Mouse (Mus musculus): ENCODE results near the gene Vmn2r6. TPM values are rescaled to one million over a fixed set of nuclear protein-coding genes. Genes with fewer than 3 reads are reported as not detected.
"Not testable (repeated sequence)": the region's sequence is repeated elsewhere in the genome, so short reads cannot be mapped to it uniquely, and the experiment has no call there.

The Vmn2r6 gene
- not detected in 2 replicates for polyA plus RNA-seq (2016; fragmentation: Nextera tagmentation; extraction: Ambion mirVana)

GRCm38 (mm10) chr3:64565730-64566129 is at the start of gene Vmn2r6:
Gene Vmn2r6 (minus strand): TSS chr3:64565830.
- not testable (repeated sequence) for H3K36me3 ChIP-seq (replicated peaks); H3K4me3 ChIP-seq; DNase-seq (ENCODE audit: low spot score); H3K9me3 ChIP-seq; H3K27me3 ChIP-seq (replicated peaks; ENCODE audit: low read depth, poor library complexity, severe bottlenecking); H3K27ac ChIP-seq (replicated peaks); H3K4me1 ChIP-seq
- WGBS: 91% methylated on average over 2 of the region's 2 CpGs

- Histone ChIP-seq H3K27ac (replicated peaks) (no peak overlapping the region), H3K4me1 (no peaks in the 10 kb centered on the region), H3K9me3 (peaks cover 7% of the 10 kb centered on the region; the same call in 1 of the 2 replicates), H3K4me3 (no peak overlapping the region), H3K27me3 (replicated peaks; ENCODE audit: low read depth, poor library complexity, severe bottlenecking) (no peaks in the 10 kb centered on the region), H3K36me3 (replicated peaks) (no peaks in the 10 kb centered on the region)
- WGBS: 65% methylated on average over 9 of the region's 9 CpGs
- DNase-seq (ENCODE audit: low spot score): peak; percentile 16
Observed at GRCm38 (mm10) chr3:64587618-64588017, 22.0 kb upstream of the Vmn2r6 start.

- not testable (repeated sequence) for H3K4me3 ChIP-seq; H3K4me1 ChIP-seq; DNase-seq (ENCODE audit: low spot score); H3K9me3 ChIP-seq; H3K27me3 ChIP-seq (replicated peaks; ENCODE audit: low read depth, poor library complexity, severe bottlenecking); H3K27ac ChIP-seq (replicated peaks); H3K36me3 ChIP-seq (replicated peaks)
- WGBS: 62% methylated on average over 2 of the region's 2 CpGs
Observed at GRCm38 (mm10) chr3:64568793-64569192, 3.2 kb upstream of the Vmn2r6 start.

- not testable (repeated sequence) for H3K36me3 ChIP-seq (replicated peaks); H3K9me3 ChIP-seq; H3K4me1 ChIP-seq; H3K27me3 ChIP-seq (replicated peaks; ENCODE audit: low read depth, poor library complexity, severe bottlenecking); H3K4me3 ChIP-seq; H3K27ac ChIP-seq (replicated peaks); DNase-seq (ENCODE audit: low spot score)
- WGBS: 81% methylated on average over 1 of the region's 1 CpGs
Observed at GRCm38 (mm10) chr3:64523585-64523984, 42.0 kb downstream of the Vmn2r6 start.

- not testable (repeated sequence) for H3K4me1 ChIP-seq; H3K27ac ChIP-seq (replicated peaks); H3K4me3 ChIP-seq; H3K9me3 ChIP-seq; H3K36me3 ChIP-seq (replicated peaks); DNase-seq (ENCODE audit: low spot score); H3K27me3 ChIP-seq (replicated peaks; ENCODE audit: low read depth, poor library complexity, severe bottlenecking)
- WGBS: 90% methylated on average over 1 of the region's 2 CpGs
Observed at GRCm38 (mm10) chr3:64509742-64510141, 55.9 kb downstream of the Vmn2r6 start, which contains the start of gene Vmn2r5. Gene Vmn2r5 (minus strand): TSS chr3:64509842.

Other genes with a start within 250 kb of the Vmn2r6 start
- not detected in 2 replicates for gene Vmn2r4, start 150.5 kb downstream of the Vmn2r6 start, polyA plus RNA-seq (2016; fragmentation: Nextera tagmentation; extraction: Ambion mirVana)
- not detected in 2 replicates for gene Vmn2r5, start 56.0 kb downstream of the Vmn2r6 start, polyA plus RNA-seq (2016; fragmentation: Nextera tagmentation; extraction: Ambion mirVana)